Comparison of ENCODE assay signal across 14 mouse cellular contexts in genomic region chr9:74925220-74925769, GRCm38 (mm10). TPM values are rescaled to one million over a fixed set of nuclear protein-coding genes. Genes with fewer than 3 reads are reported as not detected.
DNase-seq lines count a peak whose midpoint lies in the region; ATAC-seq lines count a peak whose summit lies in the region.
"Had no signal": no experiment of that assay in that cellular context is flagged by ENCODE, and none has a peak within 500 bp of the region (broad histone marks: within the 10 kb centered on the region; RNA-seq: fewer than 3 reads in every experiment).

No protein-coding gene starts in this region.

- DNase-seq in adrenal gland, adult 2 months: peak; percentile 66
- no peak for DNase-seq in adrenal gland, adult 8-10 months
- DNase-seq in forebrain, embryonic 14.5 days (ENCODE audit: low spot score): peak; percentile 86
- peak; percentile 38 for DNase-seq in mesoderm, embryonic 11.5 days (ENCODE audit: low read depth, low spot score)
- no peak for DNase-seq in spleen, postnatal 14 days (ENCODE audit: low spot score in 2 of 2)
- no peak for DNase-seq in heart, adult 8-10 months (ENCODE audit: low spot score)
- DNase-seq: cerebellum, adult 9-10 months; gastrocnemius, postnatal 10 days; kidney, adult 2 months; left cerebral cortex, postnatal 4 days had no signal

- H3K36me3 ChIP-seq in forebrain, embryonic 14.5 days (ENCODE audit: control insufficient read depth, insufficient read depth, low read length): no peaks in the 10 kb centered on the region
- no peaks in the 10 kb centered on the region for H3K36me3 ChIP-seq in neural tube, embryonic 15.5 days
- H3K36me3 ChIP-seq: liver, embryonic 15.5 days had no signal

- H3K4me3 ChIP-seq in forebrain, embryonic 14.5 days (ENCODE audit: low read depth, low read length): no peak overlapping the region
- no peak overlapping the region for H3K4me3 ChIP-seq in neural tube, embryonic 15.5 days (replicated peaks)
- H3K4me3 ChIP-seq: liver, embryonic 15.5 days had no signal

- 5% methylated on average over 10 of the region's 10 CpGs for whole genome bisulfite sequencing in forebrain, embryonic 14.5 days
- 23% methylated on average over 10 of the region's 10 CpGs for WGBS in neural tube, embryonic 15.5 days

- H3K27ac ChIP-seq in forebrain, embryonic 14.5 days (ENCODE audit: low read depth, low read length): peak overlapping the region; percentile 73
- peak overlapping the region; percentile 10; the same call in 1 of the 2 replicates for H3K27ac ChIP-seq in neural tube, embryonic 15.5 days (replicated peaks)
- H3K27ac ChIP-seq: liver, embryonic 15.5 days; macrophage had no signal

- ATAC-seq in forebrain, embryonic 14.5 days: peak; percentile 79
- ATAC-seq in neural tube, embryonic 15.5 days (ENCODE audit: low FRiP score): peak; percentile 11; the same call in 1 of the 2 replicates
- ATAC-seq in megakaryocyte progenitor cell, adult 5-6 weeks (replicated peaks; ENCODE audit: poor library complexity): no peak

- no peaks in the 10 kb centered on the region for H3K9me3 ChIP-seq in forebrain, embryonic 14.5 days (replicated peaks; ENCODE audit: control insufficient read depth, low read length)
- no peaks in the 10 kb centered on the region for H3K9me3 ChIP-seq in neural tube, embryonic 15.5 days (replicated peaks)
- H3K9me3 ChIP-seq: liver, embryonic 15.5 days had no signal

- no peaks in the 10 kb centered on the region for H3K27me3 ChIP-seq in forebrain, embryonic 14.5 days (replicated peaks; ENCODE audit: control insufficient read depth, insufficient read depth, low read length)
- H3K27me3 ChIP-seq in neural tube, embryonic 15.5 days (replicated peaks): no peaks in the 10 kb centered on the region
- H3K27me3 ChIP-seq: liver, embryonic 15.5 days had no signal

- peaks cover 17% of the 10 kb centered on the region for H3K4me1 ChIP-seq in forebrain, embryonic 14.5 days (ENCODE audit: control insufficient read depth, insufficient read depth, low read length)
- H3K4me1 ChIP-seq in neural tube, embryonic 15.5 days: peaks cover 8% of the 10 kb centered on the region; the same call in 1 of the 2 replicates
- H3K4me1 ChIP-seq: liver, embryonic 15.5 days had no signal

- no peak overlapping the region for H3K9ac ChIP-seq in forebrain, embryonic 14.5 days (ENCODE audit: low read length)
- H3K9ac ChIP-seq in neural tube, embryonic 15.5 days (replicated peaks): no peak overlapping the region
- H3K9ac ChIP-seq: liver, embryonic 15.5 days had no signal

- no peak overlapping the region for H3K4me2 ChIP-seq in forebrain, embryonic 14.5 days (ENCODE audit: low read length)
- no peak overlapping the region for H3K4me2 ChIP-seq in neural tube, embryonic 15.5 days
- H3K4me2 ChIP-seq: liver, embryonic 15.5 days had no signal

RNA-seq across cellular contexts. Expression of gene Fam214a, which starts 27.4 kb away (rescaled TPM):
- total RNA-seq in adrenal gland, adult 2 months (2021): 10 to 100 TPM; 80.1 to 86.7 TPM
- 16.7 and 21.1 TPM in 2 replicates for polyA plus RNA-seq in adrenal gland, adult 2 months (2012; rRNA removed)
- 100 to 1,000 TPM in 2 of 4 experiments, 10 to 100 TPM in 2; 90.3 to 132 (median 108) TPM for total RNA-seq in adrenal gland, adult 8-10 months (2022)
- 29.0 and 30.6 TPM in 2 replicates for polyA plus RNA-seq in forebrain, embryonic 14.5 days (2014; fragmentation: Nextera tagmentation; extraction: Ambion mirVana)
- polyA plus RNA-seq in neural tube, embryonic 15.5 days (2015; fragmentation: Nextera tagmentation; extraction: Ambion mirVana): 17.3 and 19.2 TPM in 2 replicates
- total RNA-seq in megakaryocyte progenitor cell, adult 5-6 weeks (2015): 6.9 and 7.1 TPM in 2 replicates
- 6.6 and 7.1 TPM in 2 replicates for total RNA-seq in megakaryocyte progenitor cell, adult 5-6 weeks (2017)
- 10 to 100 TPM; 20.6 to 41.9 (median 32.7) TPM for total RNA-seq in heart, adult 8-10 months (2022)

Comparison
In these comparisons a context has a peak if more than half of its experiments do, and no peak if none do; other contexts are left out.
1. DNase-seq: peak in adrenal gland, adult 2 months (single experiment), forebrain, embryonic 14.5 days (single experiment) and mesoderm, embryonic 11.5 days (single experiment); none in adrenal gland, adult 8-10 months (single experiment), spleen, postnatal 14 days (0 of 2) and heart, adult 8-10 months (single experiment).